In genomic region chr2:155774927-155775684, GRCm38 (mm10) we compare ENCODE assay signal across 8 mouse cellular contexts. TPM values are rescaled to one million over a fixed set of nuclear protein-coding genes. Genes with fewer than 3 reads are reported as not detected.
DNase-seq lines count a peak whose midpoint lies in the region; ATAC-seq and TF ChIP-seq lines count a peak whose summit lies in the region.

Gene Mmp24, plus strand, starts transcription at chr2:155775342.

- peak within 1 kb of the TSS; percentile 58 for H3K4me3 ChIP-seq in kidney, embryonic 16.5 days (ENCODE audit: low read length)
- peak within 1 kb of the TSS; percentile 79 for H3K4me3 ChIP-seq in hindbrain, embryonic 15.5 days
- peak within 1 kb of the TSS; percentile 36 for H3K4me3 ChIP-seq in liver, postnatal 0 days (ENCODE audit: low read depth, low read length)

- no peaks in the 10 kb centered on the region for H3K9me3 ChIP-seq in kidney, embryonic 16.5 days (ENCODE audit: low read length)
- no peaks in the 10 kb centered on the region for H3K9me3 ChIP-seq in hindbrain, embryonic 15.5 days
- H3K9me3 ChIP-seq in liver, postnatal 0 days (ENCODE audit: low read length): no peaks in the 10 kb centered on the region

- no peak for DNase-seq in kidney, postnatal 10 days
- peak; percentile 68 to 74 for DNase-seq in cerebellum, postnatal 25 days
- DNase-seq in liver, postnatal 0 days: no peak
- no peak for DNase-seq in thymus, postnatal 10 days (ENCODE audit: low spot score in 2 of 2)
- DNase-seq in urinary bladder, adult 2 months (ENCODE audit: low spot score): no peak
- DNase-seq in adrenal gland, adult 18-20 months (ENCODE audit: low spot score in 2 of 2): no peak

- peak within 1 kb of the TSS; percentile 99 for H3K4me2 ChIP-seq in kidney, embryonic 16.5 days (replicated peaks; ENCODE audit: low read depth, low read length)
- peak within 1 kb of the TSS; percentile 64 for H3K4me2 ChIP-seq in hindbrain, embryonic 15.5 days
- H3K4me2 ChIP-seq in liver, postnatal 0 days (ENCODE audit: low read depth, low read length): peak within 1 kb of the TSS; percentile 75

- H3K27ac ChIP-seq in kidney, embryonic 16.5 days (ENCODE audit: low read length): no peak within 1 kb of the TSS
- H3K27ac ChIP-seq in hindbrain, embryonic 15.5 days (replicated peaks): peak within 1 kb of the TSS; percentile 92
- H3K27ac ChIP-seq in liver, postnatal 0 days (ENCODE audit: low read depth): no peak within 1 kb of the TSS

- H3K36me3 ChIP-seq in kidney, embryonic 16.5 days (ENCODE audit: insufficient read depth, low read length): no peaks in the 10 kb centered on the region
- no peaks in the 10 kb centered on the region for H3K36me3 ChIP-seq in hindbrain, embryonic 15.5 days
- H3K36me3 ChIP-seq in liver, postnatal 0 days (replicated peaks; ENCODE audit: insufficient read depth, low read length): no peaks in the 10 kb centered on the region

- no peak for ATAC-seq in kidney, embryonic 16.5 days (ENCODE audit: low FRiP score, low TSS enrichment)
- peak; percentile 21; the same call in 1 of the 2 replicates for ATAC-seq in hindbrain, embryonic 15.5 days (ENCODE audit: low FRiP score, low read depth)
- ATAC-seq in liver, postnatal 0 days: peak; percentile 41; the same call in 1 of the 2 replicates

- H3K9ac ChIP-seq in kidney, embryonic 16.5 days (replicated peaks; ENCODE audit: low read length): no peak within 1 kb of the TSS; the same call in 1 of the 2 replicates
- peak within 1 kb of the TSS; percentile 89 for H3K9ac ChIP-seq in hindbrain, embryonic 15.5 days
- H3K9ac ChIP-seq in liver, postnatal 0 days (replicated peaks): no peak within 1 kb of the TSS

- H3K27me3 ChIP-seq in kidney, embryonic 16.5 days (ENCODE audit: insufficient read depth, low read length): peaks cover 45% of the 10 kb centered on the region
- no peaks in the 10 kb centered on the region for H3K27me3 ChIP-seq in hindbrain, embryonic 15.5 days
- H3K27me3 ChIP-seq in liver, postnatal 0 days (ENCODE audit: insufficient read depth, low read length): peaks cover 52% of the 10 kb centered on the region

- H3K4me1 ChIP-seq in kidney, embryonic 16.5 days (ENCODE audit: insufficient read depth, low read length): peaks cover 3% of the 10 kb centered on the region
- peaks cover 47% of the 10 kb centered on the region for H3K4me1 ChIP-seq in hindbrain, embryonic 15.5 days (replicated peaks)
- no peaks in the 10 kb centered on the region for H3K4me1 ChIP-seq in liver, postnatal 0 days (ENCODE audit: insufficient read depth)

- WGBS in kidney, embryonic 16.5 days: 2% methylated on average over 79 of the region's 100 CpGs
- 2% methylated on average over 81 of the region's 100 CpGs for WGBS in hindbrain, embryonic 15.5 days
- 4% methylated on average over 40 of the region's 100 CpGs for WGBS in liver, postnatal 0 days (ENCODE audit: insufficient replicate concordance)

- no peak for TF ChIP-seq EP300 in liver, postnatal 0 days (IDR thresholded peaks at IDR 0.05; ENCODE audit: low read depth)

- no peak for TF ChIP-seq CTCF in liver, postnatal 0 days (IDR thresholded peaks at IDR 0.05; ENCODE audit: low read depth)

RNA-seq across cellular contexts. Expression of gene Mmp24, which starts in this region (rescaled TPM):
- polyA plus RNA-seq in kidney, embryonic 16.5 days (2015; fragmentation: Nextera tagmentation; extraction: Ambion mirVana): 0.07 and 0.09 TPM in 2 replicates
- polyA plus RNA-seq in hindbrain, embryonic 15.5 days (2015; fragmentation: Nextera tagmentation; extraction: Ambion mirVana): 18.9 and 19.6 TPM in 2 replicates
- not detected in 2 replicates for polyA plus RNA-seq in liver, postnatal 0 days (2015; fragmentation: Nextera tagmentation; extraction: Ambion mirVana)
- polyA plus RNA-seq in urinary bladder, adult 2 months (2012; rRNA removed): 0.04 and 0.09 TPM in 2 replicates
- total RNA-seq in adrenal gland, adult 18-20 months (2021): 1 to 10 TPM; 1.2 to 2.3 TPM

Comparison
In these comparisons a context has a peak if more than half of its experiments do, and no peak if none do; other contexts are left out.
1. RNA of gene Mmp24 (polyA plus RNA-seq): 18.9 to 19.6 TPM in hindbrain, embryonic 15.5 days; 0.07 to 0.09 TPM in kidney, embryonic 16.5 days, 0.04 to 0.09 TPM in urinary bladder, adult 2 months and not detected in liver, postnatal 0 days; every median in the first group is over 10 times any median in the second.
2. Peak in ATAC-seq, H3K4me3 ChIP-seq and H3K4me2 ChIP-seq in liver, postnatal 0 days; RNA of the gene not detected or under 1 TPM.
3. DNase-seq: peak in cerebellum, postnatal 25 days (2 of 2); none in kidney, postnatal 10 days (single experiment), liver, postnatal 0 days (single experiment), thymus, postnatal 10 days (0 of 2), urinary bladder, adult 2 months (single experiment) and adrenal gland, adult 18-20 months (0 of 2).
4. Peak in every context shown above with its lines, with median percentiles within 50 percentile points of each other: H3K4me2 ChIP-seq and H3K4me3 ChIP-seq.